Mouse (Mus musculus): ENCODE data around the gene Olfr12.

The Olfr12 gene
- long read RNA-seq, experiment 1 = 0 reads
- long read RNA-seq, experiment 2 = 0 reads

GRCm38 (mm10) chr1:92617488-92617887, at the start of gene Olfr12:
Olfr12 (plus strand) TSS chr1:92617788.
- intact Hi-C loops (cut with DNase I) = loop anchor here (10.0 kb wide), 1 partner anchor 217 kb away; the partner anchor contains the start of gene Gpc1

DNA sequence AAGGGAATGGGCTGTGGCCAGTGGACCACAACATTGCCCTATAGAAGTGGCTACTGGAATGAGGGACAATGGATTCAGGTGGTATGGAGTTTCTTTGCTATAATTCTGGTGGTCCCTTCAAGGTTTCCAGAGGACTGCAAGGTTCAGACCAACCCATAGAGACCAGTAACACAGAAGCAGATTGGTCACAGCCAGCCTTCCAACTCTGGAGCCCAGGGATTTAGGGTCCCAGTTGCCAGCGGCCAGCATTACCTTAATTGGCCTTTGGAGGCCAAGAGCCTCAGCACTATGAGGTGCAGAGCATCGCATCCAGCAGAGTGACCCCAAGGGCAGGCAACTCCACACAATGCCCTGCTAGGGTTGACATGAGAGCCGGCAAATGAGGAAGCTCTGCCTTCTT, 46.6 kb upstream of the Olfr12 start, which contains the start of gene Olfr1413:
Gene Olfr1413, plus strand, starts transcription at position 301 of the 400 bp plus-strand sequence.
- intact Hi-C loops (cut with DNase I) = no loop called here

- intact Hi-C loops (cut with DNase I) = no loop called here
Observed at GRCm38 (mm10) chr1:92585479-92585878, 32.1 kb upstream of the Olfr12 start, which contains the start of gene Olfr1412. Olfr1412 (plus strand) TSS chr1:92585779.

GRCm38 (mm10) chr1:92594111-92594510, 23.5 kb upstream of the Olfr12 start, which contains the start of gene Olfr1411:
Olfr1411 (plus strand) TSS chr1:92594411.
- intact Hi-C loops (cut with DNase I) = no loop called here

DNA sequence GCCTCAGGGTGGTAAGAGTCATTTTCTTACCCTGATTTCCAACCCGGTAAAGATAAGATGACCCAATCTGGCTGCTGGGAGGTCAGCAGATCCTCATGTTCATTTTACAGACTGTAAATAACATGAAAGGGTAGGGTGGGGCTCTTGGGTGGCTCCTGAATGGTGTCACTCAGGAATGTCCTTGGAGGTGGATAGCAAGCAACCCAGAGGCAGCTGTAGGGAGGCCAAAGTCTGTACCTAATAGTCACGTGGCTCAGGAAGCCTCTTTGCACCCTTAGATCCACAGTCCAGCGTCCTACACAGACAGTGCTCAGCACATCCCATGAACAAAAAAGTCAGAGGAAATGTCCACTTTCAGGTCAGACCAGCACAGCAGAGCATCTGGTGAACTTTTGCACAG, 21.6 kb upstream of the Olfr12 start:
- intact Hi-C loops (cut with DNase I) = no loop called here

- intact Hi-C loops (cut with DNase I) = loop anchor here (10.0 kb wide), 1 partner anchor 691 kb away; no protein-coding TSS in a partner anchor
Observed at GRCm38 (mm10) chr1:92605482-92605881, 12.1 kb upstream of the Olfr12 start, which contains the start of gene Olfr1410. Olfr1410 (plus strand) TSS chr1:92605782.

DNA sequence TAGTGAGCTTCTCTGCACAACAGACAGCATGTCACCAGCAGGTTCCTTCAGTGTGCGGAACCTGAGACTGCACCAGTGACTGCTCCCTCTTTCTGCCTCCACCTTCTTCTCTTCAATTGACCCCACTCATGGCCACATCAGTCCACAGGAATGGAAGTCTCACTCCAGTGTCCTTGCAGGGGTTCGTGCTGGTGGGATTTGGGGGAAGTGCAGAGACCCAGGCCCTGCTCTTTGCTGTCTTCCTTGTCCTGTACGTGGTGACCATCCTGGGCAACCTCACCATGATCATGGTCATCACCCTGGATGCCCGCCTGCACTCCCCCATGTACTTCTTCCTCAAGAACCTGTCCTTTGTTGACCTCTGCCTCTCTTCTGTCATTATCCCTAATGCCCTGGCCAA, 9.9 kb upstream of the Olfr12 start:
- intact Hi-C loops (cut with DNase I) = loop anchor here (10.0 kb wide), 1 partner anchor 693 kb away; no protein-coding TSS in a partner anchor

DNA sequence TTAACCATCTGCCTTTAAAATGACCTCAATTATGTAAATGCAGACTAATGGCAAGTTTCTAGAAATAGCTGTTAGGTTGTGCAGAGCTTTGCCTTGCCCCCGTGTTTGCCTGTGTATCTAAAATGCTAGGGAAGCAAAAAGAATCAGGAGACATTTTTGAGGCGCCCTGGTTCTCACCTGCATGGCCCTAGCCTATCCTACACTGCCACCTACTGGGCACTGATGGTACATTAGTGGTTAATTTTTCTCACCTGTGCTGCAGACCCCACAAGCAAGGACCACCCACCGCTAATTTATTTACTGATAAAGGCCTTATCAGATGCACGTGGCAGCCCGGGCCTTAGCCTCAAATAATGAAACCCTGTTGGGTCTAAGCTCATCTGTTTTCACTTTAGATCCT, 6.6 kb upstream of the Olfr12 start:
- intact Hi-C loops (cut with DNase I) = loop anchor here (1.0 to 10.0 kb wide), 2 partner anchors 90 to 224 kb away; partner anchors contain the start of gene Gpc1

DNA sequence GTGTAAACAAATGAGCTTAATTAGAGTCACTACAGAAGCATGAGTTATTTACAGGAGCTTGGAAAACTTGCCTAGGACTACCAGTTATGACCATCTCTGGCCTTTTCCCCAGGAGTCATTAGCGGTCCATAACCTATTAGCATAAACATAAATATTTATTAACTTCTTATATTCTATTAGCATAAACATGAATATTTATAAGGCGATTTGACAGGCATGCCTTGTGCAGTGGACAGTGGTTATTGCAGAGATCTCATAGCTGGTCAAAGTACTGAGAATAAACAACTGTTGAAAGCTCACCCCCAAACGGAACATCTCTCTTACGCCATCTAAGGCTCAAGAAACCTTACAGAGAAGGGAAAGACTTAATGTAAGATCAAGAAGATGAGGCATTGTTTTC, 4.4 kb upstream of the Olfr12 start:
- intact Hi-C loops (cut with DNase I) = loop anchor here (10.0 kb wide), 1 partner anchor 222 kb away; the partner anchor contains the start of gene Gpc1

- intact Hi-C loops (cut with DNase I) = loop anchor here (1.0 to 10.0 kb wide), 2 partner anchors 33 to 220 kb away; partner anchors contain the start of gene Gpc1
Observed at GRCm38 (mm10) chr1:92614516-92614915, 3.1 kb upstream of the Olfr12 start.

GRCm38 (mm10) chr1:92616046-92616445, 1.5 kb upstream of the Olfr12 start:
- intact Hi-C loops (cut with DNase I) = loop anchor here (10.0 kb wide), 1 partner anchor 219 kb away; the partner anchor contains the start of gene Gpc1

GRCm38 (mm10) chr1:92618360-92618759, 772 bp downstream of the Olfr12 start:
- intact Hi-C loops (cut with DNase I) = loop anchor here (10.0 kb wide), 1 partner anchor 216 kb away; the partner anchor contains the start of gene Gpc1

DNA sequence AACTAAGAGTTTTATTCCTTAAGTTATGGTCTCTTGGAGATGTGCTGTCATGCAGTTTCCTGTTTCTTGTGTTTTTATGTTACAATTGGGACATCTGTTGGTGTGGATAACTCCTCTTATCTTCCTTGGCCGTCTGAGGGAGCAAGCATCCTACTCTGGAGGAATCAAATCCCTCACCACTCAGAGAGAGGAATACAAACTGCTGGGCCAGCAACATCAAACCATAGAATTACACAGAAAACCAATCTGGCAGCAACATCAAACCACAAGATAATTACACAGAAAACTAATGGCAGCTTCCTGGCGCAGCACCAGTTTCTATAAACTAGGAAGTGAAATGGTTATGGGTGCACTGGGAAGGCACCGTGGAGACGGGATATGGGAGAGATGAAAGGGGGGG, 10.6 kb downstream of the Olfr12 start:
- intact Hi-C loops (cut with DNase I) = no loop called here

GRCm38 (mm10) chr1:92632196-92632595, 14.6 kb downstream of the Olfr12 start:
- intact Hi-C loops (cut with DNase I) = no loop called here

- intact Hi-C loops (cut with DNase I) = no loop called here
Observed at GRCm38 (mm10) chr1:92632948-92633347, 15.4 kb downstream of the Olfr12 start.

- intact Hi-C loops (cut with DNase I) = no loop called here
Observed at GRCm38 (mm10) chr1:92633726-92634125, 16.1 kb downstream of the Olfr12 start.

GRCm38 (mm10) chr1:92634569-92634968, 17.0 kb downstream of the Olfr12 start:
- intact Hi-C loops (cut with DNase I) = no loop called here

- intact Hi-C loops (cut with DNase I) = no loop called here
Observed at GRCm38 (mm10) chr1:92634976-92635599, 17.5 kb downstream of the Olfr12 start.

DNA sequence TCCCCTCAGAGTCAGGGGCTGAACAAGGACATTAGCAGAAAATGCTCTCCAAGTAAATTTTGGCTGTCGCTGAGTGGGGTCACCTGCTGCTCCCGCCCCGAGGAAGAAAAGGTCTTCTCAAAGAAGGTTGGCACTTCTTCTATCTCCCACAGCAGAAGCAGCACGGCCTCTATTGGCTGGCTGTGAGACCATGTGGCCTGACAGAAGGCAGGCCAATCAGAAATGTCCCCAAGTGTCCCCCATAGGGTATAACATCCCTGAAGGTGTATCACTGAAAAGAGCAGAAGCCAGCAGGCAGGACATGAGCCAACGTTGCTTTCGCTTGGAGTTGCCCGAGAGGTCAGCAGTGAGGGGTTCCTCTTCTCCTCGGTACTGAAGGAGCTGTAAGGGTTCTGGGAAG, 18.4 kb downstream of the Olfr12 start:
- intact Hi-C loops (cut with DNase I) = no loop called here

- intact Hi-C loops (cut with DNase I) = no loop called here
Observed at GRCm38 (mm10) chr1:92636676-92637075, 19.1 kb downstream of the Olfr12 start.

GRCm38 (mm10) chr1:92637501-92638172, 20.0 kb downstream of the Olfr12 start:
- intact Hi-C loops (cut with DNase I) = no loop called here

DNA sequence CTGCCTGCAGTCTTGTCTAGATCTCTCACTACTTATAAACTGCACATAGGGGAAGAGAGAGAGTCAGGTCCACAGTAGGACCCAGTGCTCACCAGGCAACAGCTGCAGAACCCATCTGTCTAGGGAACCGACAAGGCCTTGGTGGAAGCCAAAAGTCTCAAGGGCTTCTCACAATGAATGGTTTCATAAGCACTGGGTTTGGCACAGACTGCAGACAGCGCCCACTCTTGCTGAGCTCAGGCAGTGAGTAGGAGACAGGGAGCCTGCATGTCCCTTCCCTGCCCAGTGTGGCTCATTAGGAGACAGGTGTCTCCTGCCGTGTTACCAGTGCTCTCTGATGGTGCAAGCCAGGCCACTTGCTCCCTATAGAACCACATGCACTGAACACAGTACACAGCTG, 20.6 kb downstream of the Olfr12 start:
- intact Hi-C loops (cut with DNase I) = no loop called here

Measured in adrenal gland (tissue).